Comparison of ENCODE assay signal across 19 mouse cellular contexts in the genomic region with DNA sequence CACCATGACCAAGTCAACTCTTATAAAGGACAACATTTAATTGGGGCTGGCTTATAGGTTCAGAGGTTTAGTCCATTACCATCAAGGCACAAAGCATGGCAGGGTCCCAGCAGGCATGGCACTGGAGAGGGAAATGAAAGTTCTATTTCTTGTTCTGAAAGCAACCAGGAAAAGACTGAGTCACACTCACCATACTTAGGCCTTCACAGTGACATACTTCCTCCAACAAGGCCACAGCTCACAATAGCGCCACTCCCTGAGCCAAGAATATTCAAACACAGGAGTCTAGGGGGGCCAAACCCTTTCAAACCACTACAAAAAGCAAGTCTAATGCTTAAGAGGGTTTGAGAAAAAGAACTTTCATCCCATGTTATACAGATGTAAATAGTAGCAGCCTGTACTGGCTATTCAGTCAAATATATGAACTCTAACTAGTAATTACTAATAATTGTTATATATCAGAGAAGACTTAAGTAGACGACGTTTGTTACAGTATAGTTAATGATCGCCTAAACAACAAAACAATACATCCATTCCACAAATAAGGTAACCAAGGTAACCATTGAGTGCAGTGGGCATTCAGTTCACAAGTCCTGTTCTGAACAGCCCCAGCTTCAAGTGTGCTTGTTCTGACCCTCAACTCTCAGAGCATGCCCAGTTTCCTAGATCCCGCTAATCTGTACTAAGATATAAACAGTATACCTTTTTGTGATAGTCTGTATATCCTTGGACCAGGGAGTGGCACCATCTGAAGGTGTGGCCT. TPM values are rescaled to one million over a fixed set of nuclear protein-coding genes. Genes with fewer than 3 reads are reported as not detected.
DNase-seq lines count a peak whose midpoint lies in the region; ATAC-seq lines count a peak whose summit lies in the region.
"Had no signal": no experiment of that assay in that cellular context is flagged by ENCODE, and none has a peak within 500 bp of the region (broad histone marks: within the 10 kb centered on the region; RNA-seq: fewer than 3 reads in every experiment).

No protein-coding gene starts in this region.

- peak; percentile 30 for DNase-seq in adrenal gland, postnatal 14 days
- no peak for DNase-seq in adrenal gland, postnatal 25 days
- DNase-seq in layer of hippocampus, adult 9-11 months: peak; percentile 51
- no peak for DNase-seq in layer of hippocampus, adult 8-10 months (ENCODE audit: low spot score in 2 of 2)
- DNase-seq in ZHBTc4 (ENCODE audit: low read depth, low spot score): peak; percentile 46
- no peak for DNase-seq in cerebellum, postnatal 14 days
- no peak for DNase-seq in cerebellum, adult 11-12 months
- DNase-seq: B cell, adult 2 months; cerebellum, postnatal 36 days; heart, adult 11 months; heart, postnatal 14 days; kidney, adult 2 months; kidney, postnatal 14 days; lung, embryonic 14.5 days; right cerebral cortex, postnatal 14 days; spleen, adult 18-20 months; thymus, postnatal 36 days had no signal

- ATAC-seq in megakaryocyte progenitor cell, adult 5-6 weeks (replicated peaks; ENCODE audit: poor library complexity): peak; percentile 65; the same call in 1 of the 2 replicates
- ATAC-seq: liver, embryonic 12.5 days had no signal

RNA-seq across cellular contexts. Expression of a gene that starts 31.2 kb away (rescaled TPM):
- total RNA-seq in adrenal gland, postnatal 14 days (2021): 46.7 and 47.5 TPM in 2 replicates
- 54.8 and 57.1 TPM in 2 replicates for total RNA-seq in adrenal gland, postnatal 25 days (2021)
- total RNA-seq in layer of hippocampus, adult 8-10 months (2022): 10 to 100 TPM; 61.2 to 77.8 (median 65.9) TPM
- 44.4 and 46.8 TPM in 2 replicates for total RNA-seq in megakaryocyte progenitor cell, adult 5-6 weeks (2015)
- total RNA-seq in megakaryocyte progenitor cell, adult 5-6 weeks (2017): 45.2 and 57.7 TPM in 2 replicates

Comparison
In these comparisons a context has a peak if more than half of its experiments do, and no peak if none do; other contexts are left out.
1. DNase-seq: peak in adrenal gland, postnatal 14 days (single experiment), layer of hippocampus, adult 9-11 months (single experiment) and ZHBTc4 (single experiment); none in adrenal gland, postnatal 25 days (single experiment), layer of hippocampus, adult 8-10 months (0 of 2), cerebellum, postnatal 14 days (0 of 2) and cerebellum, adult 11-12 months (single experiment).